Mouse (Mus musculus): ENCODE data around the gene Sept3. TPM values are rescaled to one million over a fixed set of nuclear protein-coding genes. Genes with fewer than 3 reads are reported as not detected.

Sept3 gene
- total and polyA plus RNA-seq, 2 experiments from 2014 or later, result 449 to 602 TPM

GRCm38 (mm10) chr15:82268783-82269182 is 5.9 kb upstream of the Sept3 start:
- DNase-seq (no peak), ATAC-seq (peak; percentile 47)
- peaks cover 9% of the 10 kb centered on the region; the same call in 1 of the 2 replicates for H3K4me1 ChIP-seq (ENCODE audit: insufficient read depth)
- no peak overlapping the region for H3K4me3 ChIP-seq (ENCODE audit: low read depth, low read length)
- H3K27ac ChIP-seq (ENCODE audit: low read depth, low read length), result peak overlapping the region; percentile 50; the same call in 1 of the 2 replicates
- H3K27me3 ChIP-seq (ENCODE audit: insufficient read depth, low read length), result peaks cover 3% of the 10 kb centered on the region; the same call in 1 of the 2 replicates
- TF ChIP-seq CTCF (IDR thresholded peaks at IDR 0.05; ENCODE audit: low read depth), result no peak
- 63% methylated on average over 9 of the region's 9 CpGs for WGBS
- no peaks in the 10 kb centered on the region for H3K36me3 ChIP-seq (ENCODE audit: insufficient read depth)
- no peaks in the 10 kb centered on the region for H3K9me3 ChIP-seq (ENCODE audit: low read length)
- no peak overlapping the region for H3K4me2 ChIP-seq (ENCODE audit: low read depth)
- no peak overlapping the region for H3K9ac ChIP-seq

- peaks cover 3% of the 10 kb centered on the region; the same call in 1 of the 2 replicates for H3K27me3 ChIP-seq (ENCODE audit: insufficient read depth, low read length)
- no peaks in the 10 kb centered on the region for H3K36me3 ChIP-seq (ENCODE audit: insufficient read depth)
- H3K27ac ChIP-seq (ENCODE audit: low read depth, low read length), result no peak overlapping the region
- 0% methylated on average over 5 of the region's 5 CpGs for WGBS
- ATAC-seq (peak; percentile 19; the same call in 1 of the 2 replicates), DNase-seq (peak; percentile 89)
- no peak overlapping the region for H3K4me3 ChIP-seq (ENCODE audit: low read depth, low read length)
- no peaks in the 10 kb centered on the region for H3K9me3 ChIP-seq (ENCODE audit: low read length)
- no peak overlapping the region for H3K4me2 ChIP-seq (ENCODE audit: low read depth)
- H3K9ac ChIP-seq, result no peak overlapping the region
- TF ChIP-seq CTCF (IDR thresholded peaks at IDR 0.05; ENCODE audit: low read depth), result peak; percentile 96
- peaks cover 18% of the 10 kb centered on the region; the same call in 1 of the 2 replicates for H3K4me1 ChIP-seq (ENCODE audit: insufficient read depth)
Measured at GRCm38 (mm10) chr15:82271201-82271600, 3.5 kb upstream of the Sept3 start.

- H3K4me2 ChIP-seq (ENCODE audit: low read depth), result no peak overlapping the region
- DNase-seq (no peak), ATAC-seq (no peak)
- H3K36me3 ChIP-seq (ENCODE audit: insufficient read depth), result no peaks in the 10 kb centered on the region
- WGBS, result 92% methylated on average over 6 of the region's 6 CpGs
- no peak overlapping the region for H3K27ac ChIP-seq (ENCODE audit: low read depth, low read length)
- no peak overlapping the region for H3K9ac ChIP-seq
- no peak for TF ChIP-seq CTCF (IDR thresholded peaks at IDR 0.05; ENCODE audit: low read depth)
- no peaks in the 10 kb centered on the region for H3K9me3 ChIP-seq (ENCODE audit: low read length)
- H3K4me3 ChIP-seq (ENCODE audit: low read depth, low read length), result no peak overlapping the region
- peaks cover 24% of the 10 kb centered on the region for H3K4me1 ChIP-seq (ENCODE audit: insufficient read depth)
- H3K27me3 ChIP-seq (ENCODE audit: insufficient read depth, low read length), result peaks cover 3% of the 10 kb centered on the region; the same call in 1 of the 2 replicates
Measured at GRCm38 (mm10) chr15:82272295-82272694, 2.4 kb upstream of the Sept3 start.

- H3K9ac ChIP-seq, result peak overlapping the region; percentile 93
- peaks cover 20% of the 10 kb centered on the region for H3K4me1 ChIP-seq (ENCODE audit: insufficient read depth)
- peak overlapping the region; percentile 70 for H3K4me3 ChIP-seq (ENCODE audit: low read depth, low read length)
- peak overlapping the region; percentile 90 for H3K4me2 ChIP-seq (ENCODE audit: low read depth)
- H3K27ac ChIP-seq (ENCODE audit: low read depth, low read length), result peak overlapping the region; percentile 94
- H3K27me3 ChIP-seq (ENCODE audit: insufficient read depth, low read length), result peaks cover 3% of the 10 kb centered on the region; the same call in 1 of the 2 replicates
- peak; percentile 15; the same call in 1 of the 2 replicates for TF ChIP-seq CTCF (IDR thresholded peaks at IDR 0.05; ENCODE audit: low read depth)
- WGBS, result 1% methylated on average over 60 of the region's 86 CpGs
- DNase-seq, result peak; percentile 88
- ATAC-seq, result peak; percentile 79
- peaks cover 23% of the 10 kb centered on the region for H3K36me3 ChIP-seq (ENCODE audit: insufficient read depth)
- H3K9me3 ChIP-seq (ENCODE audit: low read length), result no peaks in the 10 kb centered on the region
Measured at GRCm38 (mm10) chr15:82274927-82275901, 521 bp downstream of the Sept3 start.

- peak overlapping the region; percentile 90 for H3K4me2 ChIP-seq (ENCODE audit: low read depth)
- H3K4me1 ChIP-seq (ENCODE audit: insufficient read depth), result peaks cover 20% of the 10 kb centered on the region
- peaks cover 42% of the 10 kb centered on the region for H3K36me3 ChIP-seq (ENCODE audit: insufficient read depth)
- 62% methylated on average over 5 of the region's 5 CpGs for WGBS
- peaks cover 2% of the 10 kb centered on the region; the same call in 1 of the 2 replicates for H3K27me3 ChIP-seq (ENCODE audit: insufficient read depth, low read length)
- peak overlapping the region; percentile 94; the same call in 1 of the 2 replicates for H3K27ac ChIP-seq (ENCODE audit: low read depth, low read length)
- no peak for TF ChIP-seq CTCF (IDR thresholded peaks at IDR 0.05; ENCODE audit: low read depth)
- no peak overlapping the region; the same call in 1 of the 2 replicates for H3K4me3 ChIP-seq (ENCODE audit: low read depth, low read length)
- peak overlapping the region; percentile 31; the same call in 1 of the 2 replicates for H3K9ac ChIP-seq
- no peak for ATAC-seq
- no peaks in the 10 kb centered on the region for H3K9me3 ChIP-seq (ENCODE audit: low read length)
- no peak for DNase-seq
Measured at GRCm38 (mm10) chr15:82277591-82277990, 2.9 kb downstream of the Sept3 start.

- Histone ChIP-seq H3K36me3 (ENCODE audit: insufficient read depth) (peaks cover 73% of the 10 kb centered on the region), H3K27me3 (ENCODE audit: insufficient read depth, low read length) (no peaks in the 10 kb centered on the region), H3K4me2 (ENCODE audit: low read depth) (no peak overlapping the region), H3K9ac (no peak overlapping the region), H3K4me1 (ENCODE audit: insufficient read depth) (peaks cover 12% of the 10 kb centered on the region), H3K4me3 (ENCODE audit: low read depth, low read length) (no peak overlapping the region), H3K9me3 (ENCODE audit: low read length) (no peaks in the 10 kb centered on the region), H3K27ac (ENCODE audit: low read depth, low read length) (no peak overlapping the region)
- WGBS, result 57% methylated on average over 4 of the region's 4 CpGs
- ATAC-seq, result no peak
- DNase-seq, result no peak
- no peak for TF ChIP-seq CTCF (IDR thresholded peaks at IDR 0.05; ENCODE audit: low read depth)
Measured at GRCm38 (mm10) chr15:82280638-82281037, 5.9 kb downstream of the Sept3 start.

GRCm38 (mm10) chr15:82286157-82286556 is 11.5 kb downstream of the Sept3 start:
- no peak overlapping the region for H3K4me2 ChIP-seq (ENCODE audit: low read depth)
- no peaks in the 10 kb centered on the region for H3K4me1 ChIP-seq (ENCODE audit: insufficient read depth)
- DNase-seq (no peak), ATAC-seq (no peak)
- H3K27me3 ChIP-seq (ENCODE audit: insufficient read depth, low read length), result no peaks in the 10 kb centered on the region
- no peak overlapping the region for H3K9ac ChIP-seq
- 75% methylated on average over 12 of the region's 12 CpGs for WGBS
- no peak for TF ChIP-seq CTCF (IDR thresholded peaks at IDR 0.05; ENCODE audit: low read depth)
- no peaks in the 10 kb centered on the region for H3K9me3 ChIP-seq (ENCODE audit: low read length)
- H3K27ac ChIP-seq (ENCODE audit: low read depth, low read length), result no peak overlapping the region
- H3K4me3 ChIP-seq (ENCODE audit: low read depth, low read length), result no peak overlapping the region
- peaks cover 94% of the 10 kb centered on the region for H3K36me3 ChIP-seq (ENCODE audit: insufficient read depth)

Measured in forebrain, postnatal 0 days (tissue).